Mouse (Mus musculus) CH12.LX (cell line): ENCODE measurements at regions not wholly inside any gene's neighbourhood (a gene's known extent, or its start where the extent isn't known, plus 50 kb on each side); places are given as distances from the start of the nearest gene placed in this dataset.

Experiments
- CTCF ChIP-seq, 2 experiments: IDR thresholded peaks in 1 of 2; conservative IDR thresholded peaks in 1 of 2; 2 replicates each; pipeline ENCODE4 v1.5.1; 2011 to 2012; ENCODE audit warnings: low read depth in 2 of 2, low read length in 2 of 2, improper control_type of control experiment in 1 of 2, inconsistent platforms in 1 of 2, mild to moderate bottlenecking in 1 of 2, moderate library complexity in 1 of 2
- POLR2A ChIP-seq: IDR thresholded peaks from 2 replicates; pipeline ENCODE4 v1.6.1; 2011; ENCODE audit warnings: low read depth, mild to moderate bottlenecking, improper control_type of control experiment, low read length
- SIN3A ChIP-seq: IDR thresholded peaks from 2 replicates; pipeline ENCODE4 v1.6.1; 2012; ENCODE audit warnings: low read length, improper control_type of control experiment, inconsistent platforms

GRCm38 (mm10) chr10:97423039-97423700 is 56.2 kb upstream of the Dcn start:
- TF ChIP-seq CTCF (conservative IDR thresholded peaks at IDR 0.05 in 1 of 2, IDR thresholded peaks at IDR 0.05 in 1 of 2; ENCODE audit: low read depth in 2 of 2, low read length in 2 of 2) = no peak
- no peak for TF ChIP-seq POLR2A
- no peak for TF ChIP-seq SIN3A
